Mouse (Mus musculus): Measurements from ENCODE around the gene Gm13090. TPM values are rescaled to one million over a fixed set of nuclear protein-coding genes. Genes with fewer than 3 reads are reported as not detected.
A peak's percentile ranks its signal among the peaks of the same experiment; 100 is the strongest.

Gene Gm13090
- not detected for polyA plus RNA-seq (2017; shearing (Covaris generic))

DNA sequence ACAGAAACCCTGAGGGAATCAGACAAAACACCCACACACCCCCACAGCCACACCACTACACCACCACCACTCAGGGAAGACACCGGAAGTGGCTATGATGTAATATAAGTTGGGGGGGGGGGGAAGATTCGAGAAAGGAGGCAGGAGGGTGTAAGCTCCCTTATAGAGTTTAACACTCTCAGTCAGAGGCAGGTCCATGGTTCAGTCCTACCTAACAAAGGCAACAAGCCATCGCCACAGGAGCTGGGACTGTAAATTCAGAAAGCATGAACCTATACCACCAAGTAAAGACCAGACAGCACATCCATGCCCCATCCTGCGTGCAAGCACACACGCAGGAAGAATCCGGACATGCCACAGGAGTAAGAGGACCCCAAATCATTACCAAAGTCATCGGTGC, at the start of gene Gm13090:
Gene Gm13090 (plus strand): TSS at position 301 of the 400 bp plus-strand sequence.
- no peak for ATAC-seq

DNA sequence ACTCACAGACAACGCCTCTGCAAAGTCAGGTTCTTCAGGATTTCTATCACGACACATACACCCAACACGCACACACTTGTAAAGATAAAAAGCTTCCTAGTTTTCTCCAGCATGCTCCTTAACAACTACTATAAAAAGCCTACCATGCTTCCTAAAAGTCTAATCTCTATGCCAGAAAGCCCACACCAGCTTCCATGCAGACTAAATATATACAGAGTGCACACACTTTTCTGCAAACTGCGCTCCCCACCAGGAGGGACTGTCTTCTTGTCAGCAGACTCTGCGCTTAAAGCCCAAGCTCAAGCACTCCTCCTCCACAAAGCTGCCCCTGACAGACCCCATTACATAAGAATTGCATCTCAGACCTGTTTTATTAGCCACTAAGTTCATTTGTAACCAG, 47.9 kb upstream of the Gm13090 start:
- no peak for ATAC-seq

DNA sequence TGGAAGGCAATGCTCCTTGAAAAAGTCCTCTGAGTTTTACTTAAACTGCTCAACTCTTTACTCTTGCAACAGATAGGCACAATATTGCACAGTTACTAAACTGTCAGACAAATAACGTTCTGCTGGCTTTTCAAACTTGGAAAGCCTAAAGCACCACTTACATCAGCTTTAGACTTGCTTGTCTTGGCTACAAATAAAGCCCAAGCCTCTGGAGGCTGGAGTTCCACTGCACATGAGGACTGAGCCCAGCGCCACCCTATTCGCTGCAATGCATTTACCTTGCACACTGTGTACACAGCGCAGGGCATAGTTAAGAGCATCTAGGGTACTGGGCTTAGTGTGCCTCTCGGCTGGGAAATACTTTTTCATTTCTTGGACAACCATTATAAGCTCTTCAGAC, 46.1 kb upstream of the Gm13090 start:
- ATAC-seq, result no peak

DNA sequence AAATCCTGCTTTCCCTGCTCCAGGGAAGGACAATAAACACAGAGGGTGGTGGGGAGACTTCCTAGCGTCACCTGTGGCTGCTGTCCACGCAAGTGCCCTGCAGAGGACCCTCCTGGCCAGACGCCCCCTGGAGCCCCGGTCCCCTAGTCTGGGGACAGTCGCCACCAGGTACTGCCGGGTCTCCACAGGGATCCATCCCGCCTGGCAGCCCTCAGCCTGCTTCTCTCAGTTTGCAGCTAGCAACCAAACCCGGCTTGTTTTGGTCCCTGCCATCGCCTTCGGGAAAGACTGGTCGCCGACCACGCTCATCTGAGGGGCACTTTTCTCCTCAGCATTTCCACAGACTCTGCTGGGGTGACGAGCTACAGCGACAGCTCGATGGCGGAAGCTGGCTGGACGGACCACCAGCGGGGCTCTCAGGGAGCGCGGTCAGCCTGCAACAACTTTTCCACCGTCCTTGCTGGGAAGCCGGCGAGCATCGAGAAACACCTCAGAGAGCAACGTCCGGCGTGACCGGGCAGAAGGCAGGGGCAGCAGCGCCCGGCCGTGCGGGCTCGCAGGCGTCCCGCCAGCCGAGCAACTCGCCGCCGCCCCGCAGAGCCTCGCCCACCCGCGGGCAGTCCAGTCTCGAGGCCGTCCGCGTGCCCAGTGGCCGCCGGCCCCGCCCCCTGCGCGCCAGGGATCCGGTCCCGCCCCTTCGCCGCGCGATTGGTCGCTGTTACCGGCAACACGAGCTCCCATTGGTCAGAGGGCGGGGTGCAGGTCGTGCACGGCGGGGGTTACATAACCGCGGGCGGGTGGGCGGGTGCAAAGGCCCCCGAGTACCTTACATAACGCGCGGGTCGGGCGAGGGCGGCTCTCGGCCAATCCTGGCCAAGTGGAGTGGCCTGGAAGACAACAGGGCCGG, 45.1 kb upstream of the Gm13090 start, which contains the start of gene Per3:
Gene Per3 (minus strand): TSS at position 629 of the 907 bp plus-strand sequence.
- ATAC-seq, result peak; percentile 82

- peak; percentile 81 for ATAC-seq
Observed at GRCm38 (mm10) chr4:151044944-151045570, 44.3 kb upstream of the Gm13090 start.

DNA sequence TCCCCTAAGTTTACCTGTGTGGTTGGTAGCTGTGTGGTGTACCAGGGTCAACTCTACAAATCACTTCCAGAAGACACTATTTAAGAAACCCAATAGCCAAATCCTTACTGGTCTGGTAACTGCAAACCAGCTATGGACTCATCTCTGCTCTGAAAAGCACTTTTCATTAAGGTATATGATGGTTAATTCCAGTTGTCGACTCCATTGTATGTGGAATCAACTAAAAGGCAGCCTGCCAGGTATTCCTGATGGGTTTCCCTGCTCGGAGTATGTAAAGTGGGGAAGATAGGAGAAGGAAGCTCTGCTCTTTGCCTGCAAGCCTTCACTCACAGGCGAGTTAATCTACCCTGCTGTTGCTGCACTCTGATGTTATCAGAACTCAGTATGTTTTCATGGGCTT, 42.8 kb upstream of the Gm13090 start:
- ATAC-seq, result no peak

GRCm38 (mm10) chr4:151051162-151051561, 38.2 kb upstream of the Gm13090 start:
- ATAC-seq, result peak; percentile 35

- ATAC-seq, result peak; percentile 98
Observed at GRCm38 (mm10) chr4:151057347-151058321, 31.7 kb upstream of the Gm13090 start, which contains the start of gene Vamp3. Vamp3 (minus strand) TSS chr4:151057963.

DNA sequence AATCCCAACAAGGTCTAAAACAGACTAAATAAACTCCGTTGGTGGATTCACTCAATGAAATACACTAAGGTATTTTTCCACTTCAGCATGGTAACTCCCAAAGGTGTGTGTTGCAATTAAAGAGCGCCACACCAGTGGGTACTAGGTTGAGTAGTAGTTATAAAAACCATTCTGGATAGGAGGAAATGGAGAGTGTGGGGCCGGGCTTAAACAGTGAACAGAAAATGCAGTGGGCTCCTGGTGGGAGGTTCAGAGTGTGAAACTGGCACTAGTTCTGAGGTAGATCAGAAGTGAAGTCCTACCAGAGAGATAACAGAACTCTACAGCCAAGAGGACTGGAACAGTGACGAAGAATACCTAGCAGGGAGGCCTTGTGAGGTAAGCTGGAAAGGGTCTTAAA, 30.7 kb upstream of the Gm13090 start:
- ATAC-seq, result no peak

- no peak for ATAC-seq
Observed at GRCm38 (mm10) chr4:151059566-151059965, 29.8 kb upstream of the Gm13090 start.

DNA sequence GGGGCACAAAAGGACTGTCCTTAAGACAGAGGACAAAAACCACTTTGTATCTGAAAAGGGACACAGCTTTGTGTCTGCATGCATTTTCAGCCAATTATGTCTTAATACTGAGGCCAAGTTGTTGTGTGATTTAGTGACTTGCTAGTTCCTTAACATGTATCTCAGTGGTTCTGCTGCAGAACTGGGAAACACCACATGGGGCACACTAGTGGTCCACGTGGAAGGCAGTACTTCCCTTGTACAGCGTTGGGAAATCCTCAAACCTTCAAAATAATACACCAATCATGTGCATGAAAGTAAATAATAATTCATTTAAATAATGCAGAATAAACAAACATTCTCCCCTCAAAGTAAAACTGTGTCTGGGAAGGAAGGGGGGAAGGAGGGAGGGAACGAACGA, 20.6 kb upstream of the Gm13090 start:
- ATAC-seq, result no peak

- ATAC-seq, result no peak
Observed at GRCm38 (mm10) chr4:151070962-151071361, 18.4 kb upstream of the Gm13090 start.

DNA sequence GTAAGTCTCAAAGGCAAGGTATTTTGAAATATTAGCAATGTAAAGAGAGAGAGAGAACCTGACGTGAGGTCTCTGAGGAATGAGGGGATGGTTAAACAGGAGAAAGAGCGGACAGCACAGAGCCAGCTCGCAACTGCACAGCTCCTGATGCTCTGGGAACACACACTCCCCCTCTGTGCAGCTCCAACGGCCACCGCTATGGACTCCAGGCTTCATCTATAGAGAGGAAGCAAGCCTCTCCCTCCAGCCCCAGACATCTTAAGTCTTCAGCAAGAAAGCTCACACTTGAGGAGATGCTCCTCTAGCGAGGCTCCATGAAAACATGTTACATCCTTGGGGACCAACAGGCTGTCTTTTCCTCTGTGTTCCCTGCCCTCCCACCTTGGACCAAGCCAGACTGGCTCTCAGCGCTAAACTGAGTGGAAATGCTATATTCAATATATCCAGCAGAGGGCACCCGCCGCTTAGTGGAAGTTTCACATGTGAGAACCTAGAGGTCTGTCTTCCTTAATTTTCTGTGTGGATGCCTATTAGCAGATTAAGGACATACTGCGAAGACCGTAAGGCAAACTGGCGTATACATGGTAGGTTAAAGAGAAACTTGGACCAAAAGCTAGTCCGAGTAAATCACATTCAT, 16.1 kb upstream of the Gm13090 start:
- ATAC-seq, result peak; percentile 50

- no peak for ATAC-seq
Observed at GRCm38 (mm10) chr4:151074817-151075216, 14.6 kb upstream of the Gm13090 start.

DNA sequence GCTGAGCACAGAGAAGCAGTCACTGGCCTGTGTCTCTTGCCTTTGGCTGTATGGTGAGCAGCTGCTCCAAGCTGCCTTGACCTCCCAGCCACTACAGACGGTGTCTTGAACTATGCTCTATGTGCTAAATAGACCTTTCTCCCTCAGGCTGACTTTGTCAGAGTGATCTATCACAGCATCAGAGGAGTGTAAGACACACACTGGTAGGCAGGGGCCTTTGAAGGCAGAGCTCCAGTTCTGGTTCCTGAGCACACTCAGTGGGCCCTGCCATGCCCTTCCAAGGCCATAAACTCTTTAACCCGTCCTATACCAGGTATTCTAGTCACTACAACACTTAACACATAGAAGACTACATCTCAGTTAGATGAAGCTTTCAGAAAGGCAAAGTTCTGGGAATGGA, 8.0 kb upstream of the Gm13090 start:
- no peak for ATAC-seq

DNA sequence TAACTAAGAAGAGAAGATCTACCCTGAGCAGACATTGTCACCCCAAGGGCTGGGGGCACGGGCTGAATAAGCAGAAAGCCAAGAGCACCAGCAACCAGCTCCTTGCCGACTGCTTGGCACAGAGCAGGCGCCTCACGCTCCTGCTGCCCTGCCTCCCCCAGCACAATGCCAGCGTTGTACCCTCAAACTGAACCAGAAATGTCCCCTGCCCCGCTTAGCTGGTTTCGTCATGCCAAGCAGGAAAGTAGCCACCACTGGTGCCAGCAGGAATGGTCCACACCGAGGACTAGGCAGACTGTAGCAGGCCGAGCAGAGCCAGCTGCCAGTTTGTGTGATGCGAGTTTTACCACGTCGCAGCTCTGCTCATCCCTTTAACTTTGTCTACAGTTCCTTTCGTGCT, 7.4 kb upstream of the Gm13090 start:
- ATAC-seq, result no peak

DNA sequence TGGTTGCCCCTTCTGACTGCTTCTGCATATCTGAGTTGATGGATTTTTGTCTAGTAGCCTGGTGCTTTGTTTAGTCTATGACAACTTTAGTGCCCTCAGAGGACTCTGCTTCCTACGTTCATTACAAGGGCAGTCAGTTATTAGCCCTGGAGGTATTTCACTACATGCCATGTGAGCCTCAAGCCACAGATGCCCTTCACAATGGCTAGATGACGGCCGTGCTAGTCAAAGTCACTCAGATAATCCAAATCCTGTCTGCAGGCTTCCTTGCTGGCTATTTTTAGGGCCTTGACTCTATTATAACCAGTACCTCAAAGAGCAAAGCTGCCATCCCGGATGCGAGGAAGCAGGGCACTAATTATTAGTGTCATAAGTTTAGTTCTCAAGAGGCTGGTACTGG, 6.3 kb upstream of the Gm13090 start:
- no peak for ATAC-seq

DNA sequence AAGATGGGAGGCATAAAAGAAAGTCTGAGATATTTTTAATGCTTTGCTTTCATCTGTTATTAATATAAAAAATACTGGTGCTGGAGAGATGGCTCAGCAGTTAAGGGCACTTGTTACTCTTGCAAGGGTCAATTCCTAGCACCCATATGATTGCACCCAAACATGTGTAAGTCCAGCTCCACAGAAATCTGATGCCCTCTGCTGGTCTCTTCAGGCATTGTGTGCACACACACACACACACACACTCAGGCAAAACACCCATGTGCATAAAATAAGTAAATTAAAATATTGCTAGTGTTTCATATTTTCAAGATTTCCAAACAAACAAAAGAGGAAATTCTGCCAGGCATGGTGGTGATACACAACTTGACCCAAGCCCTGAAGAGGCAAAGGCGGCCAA, 2.0 kb upstream of the Gm13090 start:
- ATAC-seq, result no peak

DNA sequence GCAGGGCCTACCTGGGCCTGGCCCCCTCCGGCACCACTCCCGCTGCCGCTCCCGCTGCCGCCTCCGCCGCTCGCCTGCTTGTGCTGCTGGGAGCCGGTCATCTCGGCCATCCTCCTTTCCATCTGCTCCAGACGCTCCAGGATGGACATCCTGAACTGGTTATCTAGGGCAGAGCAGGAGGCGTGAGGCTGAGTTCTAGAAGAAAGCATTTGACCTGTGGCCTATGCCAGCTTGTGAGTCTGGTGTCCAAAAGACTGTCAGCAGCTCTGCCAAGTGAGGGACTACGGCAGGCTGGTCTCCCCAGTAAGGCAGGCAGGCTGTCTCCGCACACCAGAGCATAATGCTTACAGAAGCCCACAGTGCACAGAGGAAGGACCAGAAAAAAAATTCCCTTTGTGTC, 551 bp upstream of the Gm13090 start:
- ATAC-seq, result no peak

- no peak for ATAC-seq
Observed at GRCm38 (mm10) chr4:151095207-151095606, 5.8 kb downstream of the Gm13090 start.

GRCm38 (mm10) chr4:151096334-151097103, 7.1 kb downstream of the Gm13090 start:
- ATAC-seq, result no peak

DNA sequence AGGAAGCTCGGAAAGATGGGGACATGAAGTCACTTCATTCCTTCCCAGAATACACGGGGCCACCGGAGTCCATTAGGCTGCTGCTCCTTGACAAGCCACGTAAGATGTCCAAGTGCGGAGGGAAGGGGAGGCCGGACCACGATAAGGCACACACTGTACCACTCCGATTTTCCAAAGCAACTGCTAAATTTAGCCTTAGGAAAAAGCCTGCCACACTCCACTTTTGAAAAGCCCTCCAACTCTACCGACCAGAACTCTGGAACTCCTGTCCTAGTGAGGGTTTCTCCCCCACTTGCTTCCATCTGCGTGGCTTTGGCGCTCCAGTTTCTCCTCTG, 7.7 kb downstream of the Gm13090 start:
- ATAC-seq, result no peak
